Mouse (Mus musculus) forebrain, embryonic 12.5 days (tissue): ENCODE data around the gene Prrt2. TPM values are rescaled to one million over a fixed set of nuclear protein-coding genes. Genes with fewer than 3 reads are reported as not detected.

Experiments
- ATAC-seq: fragments of 200-750 bp; cut with Nextera tagmentation; 2 replicates; pipeline ENCODE4 v1.8.0; 2017; ENCODE audit warnings: moderate TSS enrichment; ENCODE audit not compliant: low FRiP score
- H3K27ac ChIP-seq: fragments of 300-500 bp; sonication (generic); 2 replicates; pipeline ENCODE4 v1.5.1; 2016; ENCODE audit warnings: mild to moderate bottlenecking
- H3K27me3 ChIP-seq: fragments of 300-500 bp; sonication (generic); 2 replicates; pipeline ENCODE4 v1.6.1; 2016; ENCODE audit warnings: mild to moderate bottlenecking
- H3K36me3 ChIP-seq: fragments of 300-500 bp; sonication (generic); replicated peaks from 2 replicates; pipeline ENCODE4 v1.6.1; 2016; ENCODE audit warnings: mild to moderate bottlenecking
- H3K4me1 ChIP-seq: fragments of 300-500 bp; sonication (generic); 2 replicates; pipeline ENCODE4 v1.6.1; 2016
- H3K4me2 ChIP-seq: fragments of 300-500 bp; sonication (generic); 2 replicates; pipeline ENCODE4 v1.6.1; 2016; ENCODE audit warnings: mild to moderate bottlenecking, moderate library complexity
- H3K4me3 ChIP-seq: fragments of 300-500 bp; sonication (generic); replicated peaks from 2 replicates; pipeline ENCODE4 v1.5.1; 2016; ENCODE audit warnings: mild to moderate bottlenecking
- H3K9ac ChIP-seq: fragments of 300-500 bp; sonication (generic); 2 replicates; pipeline ENCODE4 v1.6.1; 2016; ENCODE audit warnings: mild to moderate bottlenecking
- H3K9me3 ChIP-seq: fragments of 300-500 bp; sonication (generic); 2 replicates; pipeline ENCODE4 v1.6.1; 2016
- WGBS: fragments of 180-500 bp; shearing (Covaris S2); methylation state at CpG from one replicate; pipeline ENCODE4 v1.1.7; 2016; 5-methylcytosine and 5-hydroxymethylcytosine counted together
- polyA plus RNA-seq: library from polyadenylated mRNA; unstranded; fragments of >200 nt; fragmentation: Nextera tagmentation; extraction: Ambion mirVana; gene quantifications from 2 replicates; pipeline ENCODE4 v1.2.1, GENCODE M21; 2016

The Prrt2 gene
- 5.0 and 6.5 TPM in 2 replicates for polyA plus RNA-seq

DNA sequence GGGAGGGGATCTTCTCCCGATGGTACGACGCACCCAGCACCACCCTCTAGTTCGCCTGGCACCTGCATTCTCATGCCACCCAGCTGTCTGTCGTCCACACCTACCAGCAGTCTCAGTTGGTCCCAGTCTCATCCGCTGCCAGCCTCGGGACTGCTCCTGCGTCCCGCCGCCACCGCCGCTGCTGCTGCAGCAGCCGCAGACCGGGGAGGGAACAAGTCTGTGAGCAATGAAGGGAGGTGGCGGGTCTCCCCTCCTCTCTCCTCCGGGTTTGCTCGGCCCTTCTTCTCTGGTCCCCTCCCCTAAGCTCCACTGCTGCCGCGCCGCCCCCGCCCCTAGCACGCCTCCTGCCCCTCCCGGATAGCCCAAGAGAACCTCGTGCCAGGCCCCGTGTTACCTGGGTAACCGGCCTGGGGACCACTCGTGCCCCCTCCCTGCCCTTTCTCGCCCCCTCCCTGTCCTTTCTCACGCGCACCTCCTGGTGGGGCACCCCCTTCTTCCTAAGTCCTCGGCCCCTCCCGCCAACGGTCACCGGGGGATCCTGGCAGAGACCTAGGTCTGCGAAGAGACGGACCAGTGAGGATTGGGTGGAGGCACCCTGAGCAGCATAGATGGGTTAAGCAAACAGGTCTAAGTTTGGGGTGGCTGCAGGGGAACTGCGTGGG lies at the start of gene Prrt2, which contains the start of gene Gm42742:
TSS of gene Prrt2 (minus strand) at position 311 of the 662 bp plus-strand sequence.
TSS of gene Gm42742 (minus strand) at position 197 of the 662 bp plus-strand sequence.
- H3K36me3 ChIP-seq: peaks cover 33% of the 10 kb centered on the region
- H3K4me1 ChIP-seq: peaks cover 78% of the 10 kb centered on the region
- peak within 1 kb of the TSS; percentile 90 for H3K4me2 ChIP-seq
- no peaks in the 10 kb centered on the region for H3K27me3 ChIP-seq
- under 1% methylated on average over 37 of the region's 37 CpGs for WGBS
- ATAC-seq: peak; percentile 15; the same call in 1 of the 2 replicates
- peak within 1 kb of the TSS; percentile 48 for H3K4me3 ChIP-seq
- peak within 1 kb of the TSS; percentile 100 for H3K9ac ChIP-seq
- peak within 1 kb of the TSS; percentile 100 for H3K27ac ChIP-seq
- no peaks in the 10 kb centered on the region for H3K9me3 ChIP-seq

DNA sequence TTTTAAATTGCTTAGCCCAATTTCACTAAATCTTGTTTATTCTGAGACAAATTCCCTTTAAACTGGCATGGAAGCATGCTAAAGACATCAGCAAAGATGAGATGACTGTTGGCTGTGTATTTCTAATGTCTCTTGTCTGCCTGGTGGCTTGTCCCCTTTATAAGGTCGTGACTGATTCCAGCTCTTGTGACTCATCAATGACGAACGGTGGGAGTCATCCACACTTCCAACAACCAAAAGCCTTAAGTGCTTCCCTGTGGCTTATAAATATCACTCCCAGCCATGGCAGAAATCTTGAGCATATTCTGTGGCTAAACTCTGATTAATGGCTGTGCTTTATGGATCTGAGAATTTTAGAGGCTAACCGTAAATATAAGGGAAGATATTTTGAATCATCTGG lies 45.3 kb upstream of the Prrt2 start:
- H3K27me3 ChIP-seq: no peaks in the 10 kb centered on the region
- no peak overlapping the region for H3K4me2 ChIP-seq
- H3K27ac ChIP-seq: no peak overlapping the region
- H3K9ac ChIP-seq: no peak overlapping the region
- H3K4me3 ChIP-seq: no peak overlapping the region
- no peaks in the 10 kb centered on the region for H3K4me1 ChIP-seq
- 77% methylated on average over 4 of the region's 4 CpGs for WGBS
- H3K36me3 ChIP-seq: no peaks in the 10 kb centered on the region
- H3K9me3 ChIP-seq: no peaks in the 10 kb centered on the region
- ATAC-seq: no peak

DNA sequence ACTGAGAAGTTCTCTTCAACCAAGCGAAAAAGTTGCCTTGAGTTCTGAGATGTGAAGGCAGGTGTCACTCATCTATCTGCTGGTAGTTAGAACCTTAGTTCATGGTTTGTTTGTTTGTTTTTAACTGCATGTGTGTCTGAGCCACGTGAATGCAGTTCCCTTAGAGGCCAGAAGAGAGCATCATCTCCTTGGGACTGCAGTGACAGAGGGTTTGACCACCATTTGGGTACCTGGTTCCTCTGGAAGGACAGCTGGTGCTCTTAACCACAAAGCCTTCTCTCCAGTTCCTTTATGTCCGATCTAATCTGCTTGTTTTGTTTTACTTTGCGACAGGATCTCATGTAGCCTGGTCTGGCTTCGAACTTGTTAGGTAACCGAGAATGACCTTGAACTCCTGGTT lies 44.5 kb upstream of the Prrt2 start:
- H3K36me3 ChIP-seq: no peaks in the 10 kb centered on the region
- H3K27ac ChIP-seq: no peak overlapping the region
- no peaks in the 10 kb centered on the region for H3K9me3 ChIP-seq
- no peak overlapping the region for H3K4me3 ChIP-seq
- no peak overlapping the region for H3K4me2 ChIP-seq
- no peak for ATAC-seq
- no peak overlapping the region for H3K9ac ChIP-seq
- 89% methylated on average over 6 of the region's 6 CpGs for WGBS
- H3K4me1 ChIP-seq: no peaks in the 10 kb centered on the region
- H3K27me3 ChIP-seq: no peaks in the 10 kb centered on the region

DNA sequence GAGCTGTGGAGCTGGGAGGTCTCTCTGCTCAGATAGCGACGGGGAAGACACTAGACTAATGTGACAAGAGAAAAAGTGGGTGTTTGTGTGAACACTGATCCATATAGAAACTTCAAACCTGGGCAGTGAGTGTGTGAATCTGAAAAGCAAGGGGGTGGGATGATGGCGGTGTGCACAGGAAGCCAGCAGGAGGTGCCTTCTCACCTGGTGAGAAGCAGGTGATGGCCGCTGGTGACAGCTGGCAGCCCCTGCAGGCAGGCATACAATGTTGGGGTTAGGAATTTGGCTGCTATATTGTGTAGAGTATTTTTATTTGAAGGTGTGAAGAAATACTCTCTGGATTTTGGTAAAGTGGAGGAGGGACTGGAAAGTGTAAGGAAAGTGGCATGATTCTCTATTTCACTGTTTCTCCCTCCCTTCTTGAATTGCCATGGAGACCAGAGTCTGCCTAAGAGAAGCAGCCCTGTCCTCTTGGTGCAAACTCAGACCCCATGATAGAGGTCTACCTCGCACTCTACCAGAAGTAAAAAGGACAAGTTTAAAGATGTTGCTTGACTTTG lies 34.1 kb upstream of the Prrt2 start:
- 78% methylated on average over 5 of the region's 5 CpGs for WGBS
- H3K36me3 ChIP-seq: no peaks in the 10 kb centered on the region
- H3K9ac ChIP-seq: no peak overlapping the region
- H3K27ac ChIP-seq: no peak overlapping the region
- no peaks in the 10 kb centered on the region for H3K27me3 ChIP-seq
- no peaks in the 10 kb centered on the region for H3K4me1 ChIP-seq
- ATAC-seq: no peak
- no peak overlapping the region for H3K4me2 ChIP-seq
- no peak overlapping the region for H3K4me3 ChIP-seq
- no peaks in the 10 kb centered on the region for H3K9me3 ChIP-seq

DNA sequence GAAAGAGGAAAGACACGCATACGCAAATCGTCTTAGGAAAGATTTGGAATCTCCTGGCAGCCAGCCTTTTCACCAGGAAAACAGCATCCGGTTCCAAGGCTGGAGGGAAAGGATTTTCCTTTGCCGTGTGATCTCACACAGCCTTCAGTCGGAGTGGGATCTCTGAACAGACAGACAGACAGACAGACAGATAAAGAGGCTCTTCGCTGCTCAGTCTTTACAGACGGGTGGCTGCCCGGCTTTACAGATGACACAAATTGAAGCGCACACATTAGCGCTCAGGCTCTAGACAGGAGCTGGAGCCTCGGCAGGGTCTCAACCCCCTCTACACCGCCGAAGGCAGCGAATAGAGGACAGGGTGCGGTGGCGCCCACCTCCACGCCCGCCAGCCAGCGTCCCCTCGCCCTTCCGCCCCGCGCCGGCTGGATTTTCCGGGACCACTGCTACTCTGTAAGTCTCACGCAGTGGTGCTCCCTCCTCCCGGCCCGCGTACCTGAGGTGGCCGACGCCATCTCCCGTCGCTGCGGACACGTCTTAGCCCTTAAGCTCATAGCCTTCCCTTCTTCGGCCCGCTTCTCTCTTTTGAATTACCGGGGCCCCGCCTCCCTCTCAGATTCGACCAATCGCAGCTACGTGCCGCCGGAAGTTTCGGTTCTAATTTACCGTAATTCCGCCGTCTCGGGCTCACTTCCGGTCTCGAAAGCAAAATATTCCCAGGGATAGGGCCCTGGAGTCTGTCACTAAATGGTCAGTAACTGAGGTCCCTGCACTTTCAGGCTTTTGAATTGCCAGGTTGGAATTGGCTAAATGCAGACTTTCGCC lies 21.1 kb upstream of the Prrt2 start, which contains the start of gene Kif22:
TSS of gene Kif22 (minus strand) at position 621 of the 822 bp plus-strand sequence.
- H3K9me3 ChIP-seq: no peaks in the 10 kb centered on the region
- peak within 1 kb of the TSS; percentile 92 for H3K4me3 ChIP-seq
- no peaks in the 10 kb centered on the region for H3K27me3 ChIP-seq
- H3K4me1 ChIP-seq: peaks cover 23% of the 10 kb centered on the region
- H3K4me2 ChIP-seq: peak within 1 kb of the TSS; percentile 81
- peak; percentile 89 for ATAC-seq
- peak within 1 kb of the TSS; percentile 80 for H3K27ac ChIP-seq
- peaks cover 21% of the 10 kb centered on the region for H3K36me3 ChIP-seq
- under 1% methylated on average over 53 of the region's 53 CpGs for WGBS
- H3K9ac ChIP-seq: peak within 1 kb of the TSS; percentile 94

DNA sequence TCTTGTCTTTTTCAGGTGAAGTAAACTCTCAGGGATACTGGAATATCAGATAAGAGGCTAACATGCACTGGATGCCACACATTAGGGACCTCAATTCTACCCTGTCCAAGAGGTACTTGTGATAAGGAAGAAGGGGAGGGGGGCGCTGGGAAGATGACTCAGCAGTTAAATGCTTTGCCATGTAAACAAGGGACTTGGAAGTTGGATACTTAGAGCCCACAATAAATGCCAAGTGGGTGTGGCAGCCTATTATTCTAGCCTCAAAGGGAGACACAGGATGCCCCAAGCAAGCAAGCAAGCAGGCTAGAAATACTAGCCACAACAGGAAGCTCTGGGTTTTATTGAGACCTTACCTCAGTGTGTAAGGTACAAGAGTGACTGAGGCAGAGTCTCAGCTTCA lies 10.2 kb upstream of the Prrt2 start:
- no peak overlapping the region for H3K27ac ChIP-seq

DNA sequence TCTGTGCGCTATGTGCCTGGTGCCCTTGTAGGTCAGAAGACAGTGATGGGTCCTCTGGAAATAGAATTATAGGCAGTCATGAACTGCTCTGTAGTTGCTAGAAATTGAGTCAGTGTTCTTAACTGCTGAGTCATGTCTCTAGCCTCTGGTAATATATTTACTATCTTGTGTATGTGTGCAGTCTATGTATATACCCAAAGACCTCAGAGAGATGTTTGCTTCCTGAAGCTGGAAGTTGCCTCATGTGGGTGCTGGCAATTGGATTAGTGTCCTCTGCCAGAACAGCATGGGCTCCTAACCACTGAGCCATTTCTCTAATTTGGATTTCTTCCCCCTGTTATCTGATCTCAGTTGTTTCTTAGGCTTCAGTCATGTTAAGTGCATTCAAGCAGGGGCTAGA lies 9.2 kb upstream of the Prrt2 start:
- peaks cover 9% of the 10 kb centered on the region for H3K4me1 ChIP-seq
- WGBS: 97% methylated on average over 1 of the region's 1 CpGs
- H3K27ac ChIP-seq: no peak overlapping the region
- H3K4me3 ChIP-seq: no peak overlapping the region
- no peaks in the 10 kb centered on the region for H3K27me3 ChIP-seq
- no peak for ATAC-seq
- no peaks in the 10 kb centered on the region for H3K9me3 ChIP-seq
- no peak overlapping the region for H3K4me2 ChIP-seq
- no peak overlapping the region for H3K9ac ChIP-seq
- H3K36me3 ChIP-seq: peaks cover 72% of the 10 kb centered on the region

More for the DNA sequence above, 10.2 kb upstream of the Prrt2 start:
- Histone ChIP-seq H3K4me1 (peaks cover 9% of the 10 kb centered on the region), H3K4me2 (no peak overlapping the region), H3K9me3 (no peaks in the 10 kb centered on the region), H3K9ac (no peak overlapping the region), H3K36me3 (peaks cover 81% of the 10 kb centered on the region), H3K4me3 (no peak overlapping the region), H3K27me3 (no peaks in the 10 kb centered on the region)
- ATAC-seq: no peak
- 91% methylated on average over 1 of the region's 1 CpGs for WGBS

DNA sequence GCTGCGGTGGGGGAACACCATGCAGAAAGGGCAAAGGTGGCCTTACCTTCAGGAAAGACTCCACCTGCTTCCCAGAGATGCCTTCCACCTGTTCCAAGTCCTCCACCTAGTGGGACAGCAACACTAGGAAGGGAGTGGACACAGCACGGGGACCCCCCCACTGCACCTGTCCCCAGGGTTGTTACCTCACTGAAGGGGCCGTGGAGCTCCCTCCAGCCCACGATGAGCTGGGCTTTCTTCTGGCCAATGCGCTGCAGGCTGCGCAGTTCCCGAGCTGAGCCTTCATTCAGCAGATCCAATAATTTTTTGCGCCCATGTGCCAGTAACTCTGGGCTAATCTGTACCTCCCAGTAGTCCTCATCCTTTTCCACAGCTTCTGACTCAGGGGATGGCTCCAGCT lies 6.9 kb upstream of the Prrt2 start:
- 66% methylated on average over 8 of the region's 8 CpGs for WGBS
- Histone ChIP-seq H3K4me2 (peak overlapping the region; percentile 90), H3K9me3 (no peaks in the 10 kb centered on the region), H3K36me3 (peaks cover 71% of the 10 kb centered on the region), H3K4me1 (peaks cover 31% of the 10 kb centered on the region), H3K27ac (peak overlapping the region; percentile 100), H3K27me3 (no peaks in the 10 kb centered on the region), H3K4me3 (peak overlapping the region; percentile 98), H3K9ac (peak overlapping the region; percentile 100)
- no peak; the same call in 1 of the 2 replicates for ATAC-seq

DNA sequence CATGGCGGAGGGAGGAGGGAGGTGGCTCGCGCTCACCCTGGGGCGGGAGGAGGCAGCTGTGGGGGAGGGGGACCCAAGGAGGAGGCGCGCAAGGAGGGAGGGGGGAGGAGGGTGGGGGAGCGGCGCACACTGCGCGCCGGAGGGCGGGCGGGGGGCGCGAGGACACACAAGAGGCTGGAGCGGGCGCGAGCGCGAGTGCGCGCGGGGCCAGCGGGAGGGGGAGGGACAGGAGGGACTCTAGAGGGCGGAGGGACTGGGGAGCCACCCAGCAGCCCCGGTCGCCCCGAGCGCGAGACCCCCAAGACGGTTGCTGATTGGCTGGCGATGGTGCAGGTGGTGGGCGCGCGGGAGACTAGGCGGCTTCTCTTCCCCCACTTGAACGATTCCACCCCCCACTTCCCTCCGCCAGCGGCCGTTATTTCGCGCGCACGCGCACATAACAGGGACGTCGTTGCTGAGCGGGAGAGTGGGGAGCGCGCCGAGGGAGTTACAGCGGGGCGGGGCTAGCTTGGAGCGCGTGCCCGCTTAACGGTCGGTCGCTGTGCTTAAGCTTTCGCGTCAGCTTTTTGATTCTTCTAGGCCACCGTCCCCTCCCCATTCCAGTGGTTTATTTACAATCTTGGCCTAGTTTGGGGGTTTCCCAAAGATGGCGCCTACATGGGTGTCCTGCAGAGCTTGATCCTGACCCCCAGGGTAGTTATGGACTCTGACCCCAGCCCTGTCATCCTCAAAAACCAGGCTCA lies 6.1 kb upstream of the Prrt2 start, which contains the start of gene Maz:
TSS of gene Maz (minus strand) at position 54 of the 743 bp plus-strand sequence.
- peak within 1 kb of the TSS; percentile 100 for H3K9ac ChIP-seq
- H3K4me3 ChIP-seq: peak within 1 kb of the TSS; percentile 98
- H3K4me2 ChIP-seq: peak within 1 kb of the TSS; percentile 90
- peaks cover 71% of the 10 kb centered on the region for H3K36me3 ChIP-seq
- no peaks in the 10 kb centered on the region for H3K9me3 ChIP-seq
- WGBS: under 1% methylated on average over 44 of the region's 63 CpGs
- peak within 1 kb of the TSS; percentile 100 for H3K27ac ChIP-seq
- H3K4me1 ChIP-seq: peaks cover 39% of the 10 kb centered on the region
- H3K27me3 ChIP-seq: no peaks in the 10 kb centered on the region
- peak; percentile 93 for ATAC-seq

DNA sequence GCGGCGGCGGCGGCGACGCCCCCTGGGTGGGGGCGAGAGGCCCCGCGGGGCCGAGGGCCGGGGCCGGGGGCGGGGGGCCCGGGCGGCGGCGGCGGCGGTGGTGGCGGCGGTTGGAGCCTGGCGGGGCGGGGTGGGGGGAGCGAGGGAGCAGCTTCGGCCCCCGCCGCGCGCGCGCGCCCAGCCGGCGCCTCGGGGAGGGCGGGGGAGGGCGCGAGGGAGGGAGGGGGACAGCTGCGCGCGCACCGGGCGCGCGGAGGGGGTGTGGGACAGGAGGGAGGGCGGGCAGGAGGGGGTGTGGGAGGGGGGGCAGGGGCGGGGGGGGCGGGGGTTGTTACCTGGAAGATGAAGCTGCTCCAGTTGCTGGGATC lies 5.6 kb upstream of the Prrt2 start:
- H3K4me1 ChIP-seq: peaks cover 44% of the 10 kb centered on the region
- WGBS: 3% methylated on average over 16 of the region's 48 CpGs

DNA sequence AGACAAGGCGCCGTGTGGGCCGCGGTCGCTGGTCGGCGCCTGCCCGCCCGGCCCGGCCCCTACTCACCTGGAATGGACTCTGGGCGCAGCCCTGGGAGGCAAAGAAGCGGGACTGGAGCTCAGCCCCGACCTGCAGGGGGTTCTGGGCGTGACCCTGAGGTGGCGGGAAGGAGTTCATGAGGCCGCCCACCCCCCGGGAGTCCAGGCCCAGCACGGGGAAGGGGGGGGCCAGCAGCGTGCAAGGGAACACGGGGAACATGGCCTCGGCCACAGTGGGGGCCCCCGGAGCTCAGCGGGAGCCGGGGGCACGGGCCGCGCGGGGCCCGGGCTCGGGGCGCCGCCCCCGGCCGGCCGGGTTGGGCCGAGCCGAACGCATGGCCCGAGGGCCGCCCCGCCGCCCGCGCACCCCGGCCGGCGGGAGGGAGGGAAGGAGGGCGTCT lies 5.2 kb upstream of the Prrt2 start:
- peak overlapping the region; percentile 90 for H3K4me2 ChIP-seq
- no peaks in the 10 kb centered on the region for H3K27me3 ChIP-seq
- H3K4me3 ChIP-seq: peak overlapping the region; percentile 98
- WGBS: under 1% methylated on average over 15 of the region's 48 CpGs
- ATAC-seq: peak; percentile 24
- H3K27ac ChIP-seq: peak overlapping the region; percentile 100
- H3K9me3 ChIP-seq: no peaks in the 10 kb centered on the region
- H3K9ac ChIP-seq: peak overlapping the region; percentile 100
- peaks cover 66% of the 10 kb centered on the region for H3K36me3 ChIP-seq
- peaks cover 48% of the 10 kb centered on the region for H3K4me1 ChIP-seq

More for the DNA sequence above, 5.6 kb upstream of the Prrt2 start:
- Histone ChIP-seq H3K9ac (peak overlapping the region; percentile 100), H3K9me3 (no peaks in the 10 kb centered on the region), H3K27me3 (no peaks in the 10 kb centered on the region), H3K36me3 (peaks cover 71% of the 10 kb centered on the region), H3K27ac (peak overlapping the region; percentile 100), H3K4me2 (peak overlapping the region; percentile 90), H3K4me3 (peak overlapping the region; percentile 98)
- no peak for ATAC-seq
